Mouse (Mus musculus): Measurements from ENCODE around the gene Agt. TPM values are rescaled to one million over a fixed set of nuclear protein-coding genes. Genes with fewer than 3 reads are reported as not detected.
A peak's percentile ranks its signal among the peaks of the same experiment; 100 is the strongest.

The Agt gene
- polyA plus RNA-seq, 1 experiment, result 125 TPM

DNA sequence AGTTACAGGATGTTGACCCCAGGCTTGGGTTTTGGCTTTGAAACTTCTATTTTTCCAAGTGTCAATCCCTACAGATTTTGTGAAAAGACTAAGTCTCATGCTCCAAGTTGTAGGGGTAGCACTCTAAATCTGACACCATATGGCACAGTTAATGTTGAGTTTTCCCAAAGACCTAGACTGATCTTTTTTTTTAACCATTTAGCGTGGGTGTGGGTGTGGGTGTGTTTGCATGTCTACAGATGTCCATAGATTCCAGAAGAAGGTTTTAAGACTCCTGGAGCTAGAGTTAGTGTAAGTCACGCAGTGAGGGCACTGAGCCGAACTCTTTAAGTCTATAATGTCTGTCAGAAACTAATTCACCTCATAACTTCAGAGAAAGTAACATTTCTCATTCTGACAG is 36.9 kb downstream of the Agt start:
- Histone ChIP-seq H3K27ac (ENCODE audit: insufficient read depth, low read length) (no peak overlapping the region), H3K27me3 (ENCODE audit: control insufficient read depth, insufficient read depth, low read length) (no peaks in the 10 kb centered on the region), H3K4me3 (replicated peaks; ENCODE audit: insufficient read depth, low read depth, low read length) (no peak overlapping the region), H3K4me1 (ENCODE audit: control insufficient read depth, insufficient read depth, low read length) (peaks cover 28% of the 10 kb centered on the region)
- DNase-seq, result no peak
- 85% methylated on average over 3 of the region's 3 CpGs for WGBS
- no peak for TF ChIP-seq POLR2A (IDR thresholded peaks at IDR 0.05; ENCODE audit: borderline replicate concordance, insufficient read depth, low read length)
- TF ChIP-seq CTCF (IDR thresholded peaks at IDR 0.05; ENCODE audit: borderline replicate concordance, insufficient read depth, low read depth, low read length), result no peak

DNA sequence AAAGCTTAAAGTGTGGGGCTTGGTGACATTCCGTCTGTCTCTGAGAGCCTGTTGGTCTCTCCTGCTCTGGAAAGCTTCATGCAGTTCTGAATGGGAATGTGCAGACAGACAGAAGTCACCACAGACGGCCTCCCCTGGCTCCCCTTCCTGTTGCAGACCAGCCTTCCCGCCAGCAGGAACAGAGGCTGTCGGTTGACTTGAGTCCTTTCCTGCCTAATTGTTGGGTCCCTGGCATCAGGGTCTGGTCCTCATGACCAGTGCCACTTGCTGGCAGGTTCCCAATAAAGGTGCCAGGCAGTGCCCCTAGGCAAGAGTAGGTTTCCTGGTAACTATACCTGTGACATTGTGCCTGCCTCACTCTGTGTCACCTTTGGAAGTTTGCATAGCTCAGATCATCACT is 38.5 kb downstream of the Agt start:
- no peaks in the 10 kb centered on the region for H3K27me3 ChIP-seq (ENCODE audit: control insufficient read depth, insufficient read depth, low read length)
- H3K4me3 ChIP-seq (replicated peaks; ENCODE audit: insufficient read depth, low read depth, low read length), result no peak overlapping the region
- H3K4me1 ChIP-seq (ENCODE audit: control insufficient read depth, insufficient read depth, low read length), result peaks cover 28% of the 10 kb centered on the region
- TF ChIP-seq CTCF (IDR thresholded peaks at IDR 0.05; ENCODE audit: borderline replicate concordance, insufficient read depth, low read depth, low read length) (no peak), POLR2A (IDR thresholded peaks at IDR 0.05; ENCODE audit: borderline replicate concordance, insufficient read depth, low read length) (no peak)
- peak overlapping the region; percentile 70 for H3K27ac ChIP-seq (ENCODE audit: insufficient read depth, low read length)
- 11% methylated on average over 4 of the region's 4 CpGs for WGBS
- peak; percentile 46 to 54 for DNase-seq

- Histone ChIP-seq H3K27ac (ENCODE audit: insufficient read depth, low read length) (peak overlapping the region; percentile 70), H3K27me3 (ENCODE audit: control insufficient read depth, insufficient read depth, low read length) (no peaks in the 10 kb centered on the region), H3K4me3 (replicated peaks; ENCODE audit: insufficient read depth, low read depth, low read length) (no peak overlapping the region), H3K4me1 (ENCODE audit: control insufficient read depth, insufficient read depth, low read length) (peaks cover 28% of the 10 kb centered on the region)
- peak in 1 of 2 experiments; percentile 67 for DNase-seq
- no peak for TF ChIP-seq POLR2A (IDR thresholded peaks at IDR 0.05; ENCODE audit: borderline replicate concordance, insufficient read depth, low read length)
- TF ChIP-seq CTCF (IDR thresholded peaks at IDR 0.05; ENCODE audit: borderline replicate concordance, insufficient read depth, low read depth, low read length), result no peak
- WGBS, result 2% methylated on average over 7 of the region's 7 CpGs
These were observed 39.0 kb downstream of the Agt start for GRCm38 (mm10) chr8:124530556-124530955.

DNA sequence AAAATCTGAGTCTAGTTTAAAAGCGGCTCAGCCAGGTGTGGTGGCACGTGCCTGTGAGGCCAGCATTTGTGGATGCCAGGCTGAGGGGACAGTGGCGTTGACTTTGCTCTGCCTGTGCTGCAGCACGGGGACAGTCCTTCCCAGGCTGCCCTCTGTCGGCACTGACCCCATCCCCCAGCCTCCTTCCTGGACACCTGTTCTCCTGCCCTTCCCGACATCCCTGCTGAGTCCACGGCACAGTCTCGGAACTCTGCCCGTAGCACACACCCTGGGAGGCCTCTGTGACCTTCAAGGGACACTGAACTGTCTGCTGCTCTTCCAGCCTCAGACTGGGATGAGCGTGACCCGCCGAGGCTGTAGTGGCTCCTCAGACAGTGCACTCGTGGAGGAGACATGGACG is 39.4 kb downstream of the Agt start:
- DNase-seq, result peak; percentile 87 to 91
- Histone ChIP-seq H3K4me3 (replicated peaks; ENCODE audit: insufficient read depth, low read depth, low read length) (no peak overlapping the region), H3K27me3 (ENCODE audit: control insufficient read depth, insufficient read depth, low read length) (no peaks in the 10 kb centered on the region), H3K4me1 (ENCODE audit: control insufficient read depth, insufficient read depth, low read length) (peaks cover 28% of the 10 kb centered on the region), H3K27ac (ENCODE audit: insufficient read depth, low read length) (peak overlapping the region; percentile 70)
- 8% methylated on average over 14 of the region's 14 CpGs for WGBS
- TF ChIP-seq POLR2A (IDR thresholded peaks at IDR 0.05; ENCODE audit: borderline replicate concordance, insufficient read depth, low read length), result no peak
- TF ChIP-seq CTCF (IDR thresholded peaks at IDR 0.05; ENCODE audit: borderline replicate concordance, insufficient read depth, low read depth, low read length), result peak; percentile 43; the same call in 1 of the 2 replicates

DNA sequence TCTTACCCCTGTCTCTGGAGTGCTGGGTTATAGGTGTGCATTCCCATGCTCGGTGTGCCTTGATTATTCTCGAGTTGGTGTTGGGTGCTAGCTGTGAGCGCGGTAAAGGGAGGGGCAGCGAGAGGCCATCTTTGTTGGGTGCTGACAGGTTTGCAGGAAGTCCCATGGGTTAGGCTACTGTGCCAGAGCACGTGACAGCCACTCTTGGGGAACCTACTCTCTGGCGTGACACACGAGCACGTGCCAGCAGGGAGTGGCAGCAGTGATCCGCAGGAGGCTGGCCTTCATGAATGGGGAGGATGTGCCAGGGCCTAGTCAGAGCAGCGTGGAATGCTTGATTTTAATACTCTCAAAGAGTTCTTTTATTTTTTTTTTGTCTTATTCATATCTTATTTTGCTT is 43.2 kb downstream of the Agt start:
- no peak for DNase-seq
- Histone ChIP-seq H3K4me3 (replicated peaks; ENCODE audit: insufficient read depth, low read depth, low read length) (no peak overlapping the region), H3K27me3 (ENCODE audit: control insufficient read depth, insufficient read depth, low read length) (no peaks in the 10 kb centered on the region), H3K27ac (ENCODE audit: insufficient read depth, low read length) (no peak overlapping the region), H3K4me1 (ENCODE audit: control insufficient read depth, insufficient read depth, low read length) (peaks cover 23% of the 10 kb centered on the region)
- TF ChIP-seq POLR2A (IDR thresholded peaks at IDR 0.05; ENCODE audit: borderline replicate concordance, insufficient read depth, low read length), result no peak
- no peak for TF ChIP-seq CTCF (IDR thresholded peaks at IDR 0.05; ENCODE audit: borderline replicate concordance, insufficient read depth, low read depth, low read length)
- WGBS, result 46% methylated on average over 11 of the region's 11 CpGs

GRCm38 (mm10) chr8:124521946-124522345 is 47.6 kb downstream of the Agt start:
- DNase-seq, result no peak
- TF ChIP-seq CTCF (IDR thresholded peaks at IDR 0.05; ENCODE audit: borderline replicate concordance, insufficient read depth, low read depth, low read length), result no peak
- TF ChIP-seq POLR2A (IDR thresholded peaks at IDR 0.05; ENCODE audit: borderline replicate concordance, insufficient read depth, low read length), result no peak
- H3K4me1 ChIP-seq (ENCODE audit: control insufficient read depth, insufficient read depth, low read length), result peaks cover 8% of the 10 kb centered on the region
- no peak overlapping the region for H3K27ac ChIP-seq (ENCODE audit: insufficient read depth, low read length)
- WGBS, result 78% methylated on average over 6 of the region's 6 CpGs
- H3K27me3 ChIP-seq (ENCODE audit: control insufficient read depth, insufficient read depth, low read length), result no peaks in the 10 kb centered on the region
- H3K4me3 ChIP-seq (replicated peaks; ENCODE audit: insufficient read depth, low read depth, low read length), result peak overlapping the region; percentile 48

DNA sequence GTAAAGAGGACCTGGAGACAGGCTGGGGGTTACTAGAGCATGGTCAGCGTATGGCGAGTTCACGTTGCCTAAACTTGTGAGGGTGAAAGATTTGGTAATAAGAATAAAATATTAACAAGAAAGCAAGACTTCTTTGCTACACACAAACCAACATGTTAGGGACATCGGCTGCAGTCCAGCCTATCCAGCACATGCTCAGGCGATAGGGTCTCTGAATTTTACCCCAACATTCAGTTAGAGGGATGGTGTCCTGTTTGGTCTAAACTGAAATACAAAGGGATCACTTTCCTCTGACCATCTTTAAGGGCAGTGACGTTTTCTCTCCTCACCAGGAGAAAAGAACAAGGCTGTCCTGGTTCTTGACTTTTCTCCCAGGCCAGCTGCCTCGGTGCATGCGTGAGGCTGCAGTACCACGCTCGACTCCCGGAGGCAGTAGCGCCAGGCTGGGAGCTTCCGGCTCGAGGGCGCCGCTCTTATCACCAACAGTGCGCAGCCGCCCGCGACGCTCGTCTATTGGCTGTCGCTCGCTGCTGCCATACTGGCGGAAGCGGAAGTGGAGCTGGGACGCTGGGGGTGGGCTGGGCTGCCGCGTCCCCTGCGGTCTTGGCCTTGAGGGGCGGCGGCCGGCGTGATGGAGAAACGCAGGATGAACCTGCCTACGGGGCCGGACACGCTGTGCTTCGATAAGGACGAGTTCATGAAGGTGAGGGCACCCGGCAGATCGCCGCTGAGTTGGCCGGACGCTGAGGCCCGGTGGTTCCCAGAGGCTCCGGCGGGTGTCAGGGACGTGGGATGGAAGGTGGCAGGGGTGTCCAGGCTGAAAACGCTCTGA is 49.0 kb downstream of the Agt start, which contains the start of gene Cog2:
TSS of gene Cog2 (plus strand) at position 519 of the 832 bp plus-strand sequence.
- peaks cover 8% of the 10 kb centered on the region for H3K4me1 ChIP-seq (ENCODE audit: control insufficient read depth, insufficient read depth, low read length)
- H3K4me3 ChIP-seq (replicated peaks; ENCODE audit: insufficient read depth, low read depth, low read length), result peak within 1 kb of the TSS; percentile 96
- peak within 1 kb of the TSS; percentile 46 for H3K27ac ChIP-seq (ENCODE audit: insufficient read depth, low read length)
- no peaks in the 10 kb centered on the region for H3K27me3 ChIP-seq (ENCODE audit: control insufficient read depth, insufficient read depth, low read length)
- peak; percentile 91 to 92 for DNase-seq
- 10% methylated on average over 50 of the region's 50 CpGs for WGBS
- peak; percentile 87 for TF ChIP-seq CTCF (IDR thresholded peaks at IDR 0.05; ENCODE audit: borderline replicate concordance, insufficient read depth, low read depth, low read length)
- peak; percentile 74 for TF ChIP-seq POLR2A (IDR thresholded peaks at IDR 0.05; ENCODE audit: borderline replicate concordance, insufficient read depth, low read length)

DNA sequence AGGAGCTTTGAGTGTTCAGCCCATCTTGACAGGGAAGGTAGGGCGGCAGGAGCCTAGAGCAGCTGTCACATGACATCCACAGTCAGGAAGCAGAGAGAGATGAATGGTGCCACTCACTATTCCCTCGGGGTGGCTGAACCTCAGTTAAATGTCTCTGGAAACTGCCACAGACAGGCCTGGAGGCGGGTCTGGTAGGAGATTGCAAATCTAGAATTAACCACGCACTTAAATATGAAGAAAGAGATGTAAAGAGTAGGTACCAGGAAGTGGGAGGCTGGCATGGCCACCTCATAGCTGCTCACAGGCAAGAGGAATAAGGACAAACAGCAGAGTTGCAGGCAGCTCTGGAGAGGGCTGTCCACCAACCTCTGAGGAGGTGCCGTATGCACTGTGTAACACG is 52.4 kb downstream of the Agt start:
- Histone ChIP-seq H3K27me3 (ENCODE audit: control insufficient read depth, insufficient read depth, low read length) (no peaks in the 10 kb centered on the region), H3K4me3 (replicated peaks; ENCODE audit: insufficient read depth, low read depth, low read length) (no peak overlapping the region), H3K27ac (ENCODE audit: insufficient read depth, low read length) (no peak overlapping the region), H3K4me1 (ENCODE audit: control insufficient read depth, insufficient read depth, low read length) (peaks cover 3% of the 10 kb centered on the region)
- 72% methylated on average over 6 of the region's 6 CpGs for WGBS
- TF ChIP-seq POLR2A (IDR thresholded peaks at IDR 0.05; ENCODE audit: borderline replicate concordance, insufficient read depth, low read length) (no peak), CTCF (IDR thresholded peaks at IDR 0.05; ENCODE audit: borderline replicate concordance, insufficient read depth, low read depth, low read length) (no peak)
- no peak for DNase-seq

All from cerebellum, adult 2 months (tissue).